Mouse (Mus musculus): ENCODE results near the gene Paxbp1. TPM values are rescaled to one million over a fixed set of nuclear protein-coding genes. Genes with fewer than 3 reads are reported as not detected.

Gene Paxbp1
- polyA plus RNA-seq, 1 experiment from 2014 or later, result 17.3 TPM

DNA sequence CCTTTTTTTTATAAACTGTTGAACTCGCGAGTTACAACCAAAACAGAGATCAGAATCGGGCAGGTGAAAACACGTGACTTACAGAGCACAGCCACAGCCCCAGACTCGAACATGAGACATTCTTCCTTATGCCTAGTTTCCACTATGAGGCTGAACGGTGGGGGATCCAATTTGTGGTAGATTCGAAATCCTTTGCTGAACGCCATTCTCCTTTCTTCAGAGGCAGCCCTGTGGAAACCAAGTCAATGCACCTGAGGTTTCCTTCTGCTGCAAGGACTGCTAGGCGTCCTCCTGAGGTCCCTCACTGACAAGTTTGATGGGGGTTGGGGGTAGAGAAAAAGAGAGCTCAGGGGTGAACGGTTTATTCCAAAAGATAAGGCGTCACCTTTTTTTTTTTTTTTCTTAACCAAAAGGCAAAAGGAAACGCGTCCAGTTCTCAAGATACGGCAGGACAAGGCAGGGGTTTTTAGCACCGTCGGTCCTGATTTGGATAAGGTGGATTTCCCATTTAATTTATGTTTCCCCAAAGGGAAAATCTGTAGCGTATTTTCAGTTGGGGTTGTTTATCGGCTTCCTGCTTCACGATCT lies 34.3 kb downstream of the Paxbp1 start:
- 1% methylated on average over 19 of the region's 19 CpGs for WGBS
- TF ChIP-seq CTCF (IDR thresholded peaks at IDR 0.05; ENCODE audit: low read depth), result no peak

DNA sequence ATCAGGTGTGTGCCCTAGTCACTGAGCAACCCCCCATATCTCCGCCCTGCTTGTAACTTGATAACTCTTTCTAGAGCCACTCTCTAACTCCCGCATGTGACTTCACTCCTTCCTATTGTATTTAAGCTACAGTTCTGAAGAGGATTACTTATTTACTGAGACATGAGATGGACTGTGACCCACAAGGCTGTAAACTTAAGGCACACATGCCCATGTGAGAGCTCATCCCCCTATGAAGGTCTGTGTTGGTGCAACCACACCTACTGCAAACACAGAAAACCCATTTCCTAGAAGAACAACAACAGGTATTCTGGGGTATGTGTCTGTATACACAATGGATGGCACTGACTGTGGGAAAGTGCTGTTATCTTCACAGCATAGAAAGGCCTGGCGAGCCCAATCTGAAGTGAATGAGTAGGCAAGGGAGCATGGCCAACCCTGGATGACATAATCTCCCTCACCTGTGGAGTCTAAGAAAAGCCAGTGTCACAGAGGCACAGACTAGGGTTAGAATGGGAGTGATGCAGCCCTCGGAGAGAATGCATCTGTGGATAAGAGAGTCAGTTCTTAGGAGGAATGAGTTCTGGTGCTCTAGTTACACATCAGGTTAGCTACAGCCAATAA lies 39.3 kb downstream of the Paxbp1 start:
- no peaks in the 10 kb centered on the region for H3K27me3 ChIP-seq (replicated peaks; ENCODE audit: control insufficient read depth, insufficient read depth, low read length)
- no peak overlapping the region for H3K9ac ChIP-seq (ENCODE audit: low read depth, low read length)
- H3K4me1 ChIP-seq (replicated peaks; ENCODE audit: control insufficient read depth, insufficient read depth, low read length), result 0 out of 2 replicates have a peak, but pooled peaks cover 3% of the 10 kb centered on the region
- ATAC-seq, result peak; percentile 96
- no peak overlapping the region; the same call in 1 of the 2 replicates for H3K4me2 ChIP-seq (replicated peaks; ENCODE audit: low read depth)
- 39% methylated on average over 4 of the region's 4 CpGs for WGBS
- no peaks in the 10 kb centered on the region for H3K36me3 ChIP-seq (ENCODE audit: control insufficient read depth, insufficient read depth)
- no peak for TF ChIP-seq CTCF (IDR thresholded peaks at IDR 0.05; ENCODE audit: low read depth)
- no peaks in the 10 kb centered on the region for H3K9me3 ChIP-seq (ENCODE audit: control insufficient read depth)
- H3K4me3 ChIP-seq (ENCODE audit: low read depth, low read length), result no peak overlapping the region
- peak overlapping the region; percentile 54 for H3K27ac ChIP-seq (ENCODE audit: low read depth, low read length)

More for the DNA sequence above, 34.3 kb downstream of the Paxbp1 start:
- Histone ChIP-seq H3K4me1 (replicated peaks; ENCODE audit: control insufficient read depth, insufficient read depth, low read length) (0 out of 2 replicates have a peak, but pooled peaks cover 3% of the 10 kb centered on the region), H3K27me3 (replicated peaks; ENCODE audit: control insufficient read depth, insufficient read depth, low read length) (no peaks in the 10 kb centered on the region), H3K9ac (ENCODE audit: low read depth, low read length) (peak overlapping the region; percentile 97), H3K4me2 (replicated peaks; ENCODE audit: low read depth) (peak overlapping the region; percentile 82), H3K4me3 (ENCODE audit: low read depth, low read length) (peak overlapping the region; percentile 66), H3K9me3 (ENCODE audit: control insufficient read depth) (no peaks in the 10 kb centered on the region), H3K27ac (ENCODE audit: low read depth, low read length) (peak overlapping the region; percentile 92), H3K36me3 (ENCODE audit: control insufficient read depth, insufficient read depth) (peaks cover 9% of the 10 kb centered on the region)
- no peak for ATAC-seq

DNA sequence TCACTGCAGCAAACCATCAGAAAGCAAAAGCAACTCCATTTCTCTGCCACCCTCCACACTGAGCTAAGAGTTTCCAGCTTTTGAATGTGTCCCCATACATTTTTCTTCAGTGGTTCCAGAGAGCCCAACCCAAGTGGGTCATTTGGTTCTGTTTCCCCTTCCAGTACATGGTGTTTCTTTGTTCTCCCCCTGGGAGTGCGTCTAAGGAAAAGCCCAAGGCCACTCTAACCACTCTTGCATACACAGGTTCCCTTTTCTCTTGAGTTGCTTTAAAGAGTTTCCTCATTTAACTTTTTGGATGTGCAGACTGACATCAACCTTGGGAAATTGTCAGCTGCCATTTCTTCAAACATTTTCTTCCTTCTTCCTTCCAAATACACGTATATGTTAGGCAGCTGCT lies 43.2 kb downstream of the Paxbp1 start:
- no peak for ATAC-seq
- H3K4me3 ChIP-seq (ENCODE audit: low read depth, low read length), result no peak overlapping the region
- no peaks in the 10 kb centered on the region for H3K27me3 ChIP-seq (replicated peaks; ENCODE audit: control insufficient read depth, insufficient read depth, low read length)
- no peaks in the 10 kb centered on the region for H3K9me3 ChIP-seq (ENCODE audit: control insufficient read depth)
- no peak for TF ChIP-seq CTCF (IDR thresholded peaks at IDR 0.05; ENCODE audit: low read depth)
- H3K4me2 ChIP-seq (replicated peaks; ENCODE audit: low read depth), result no peak overlapping the region
- no peak overlapping the region for H3K9ac ChIP-seq (ENCODE audit: low read depth, low read length)
- H3K4me1 ChIP-seq (replicated peaks; ENCODE audit: control insufficient read depth, insufficient read depth, low read length), result no peaks in the 10 kb centered on the region
- 81% methylated on average over 2 of the region's 2 CpGs for WGBS
- H3K36me3 ChIP-seq (ENCODE audit: control insufficient read depth, insufficient read depth), result no peaks in the 10 kb centered on the region
- no peak overlapping the region for H3K27ac ChIP-seq (ENCODE audit: low read depth, low read length)

DNA sequence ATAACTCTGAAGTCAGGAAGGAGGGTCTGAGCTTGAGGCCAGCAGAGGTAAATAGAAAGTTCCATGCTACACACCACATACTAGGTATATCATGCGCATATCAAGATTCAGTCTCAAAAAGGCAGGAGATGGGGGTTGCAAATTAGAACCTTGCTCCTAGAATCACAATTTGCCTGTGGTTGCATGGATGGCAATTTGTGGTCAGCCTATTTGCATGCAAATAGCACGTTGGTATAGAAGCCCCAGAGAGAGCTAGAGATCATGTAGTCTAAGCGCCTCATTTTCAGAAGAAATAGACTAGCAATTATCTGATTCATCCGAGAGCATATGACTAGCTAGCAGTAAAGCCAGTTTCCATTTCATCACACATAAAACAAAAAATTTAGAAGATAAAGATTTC lies 44.5 kb downstream of the Paxbp1 start:
- no peak overlapping the region for H3K9ac ChIP-seq (ENCODE audit: low read depth, low read length)
- WGBS, result 72% methylated on average over 4 of the region's 4 CpGs
- H3K36me3 ChIP-seq (ENCODE audit: control insufficient read depth, insufficient read depth), result no peaks in the 10 kb centered on the region
- no peak overlapping the region for H3K27ac ChIP-seq (ENCODE audit: low read depth, low read length)
- no peak for TF ChIP-seq CTCF (IDR thresholded peaks at IDR 0.05; ENCODE audit: low read depth)
- no peaks in the 10 kb centered on the region for H3K27me3 ChIP-seq (replicated peaks; ENCODE audit: control insufficient read depth, insufficient read depth, low read length)
- peaks cover 7% of the 10 kb centered on the region for H3K4me1 ChIP-seq (replicated peaks; ENCODE audit: control insufficient read depth, insufficient read depth, low read length)
- ATAC-seq, result no peak
- H3K4me3 ChIP-seq (ENCODE audit: low read depth, low read length), result no peak overlapping the region
- H3K9me3 ChIP-seq (ENCODE audit: control insufficient read depth), result no peaks in the 10 kb centered on the region
- H3K4me2 ChIP-seq (replicated peaks; ENCODE audit: low read depth), result no peak overlapping the region

DNA sequence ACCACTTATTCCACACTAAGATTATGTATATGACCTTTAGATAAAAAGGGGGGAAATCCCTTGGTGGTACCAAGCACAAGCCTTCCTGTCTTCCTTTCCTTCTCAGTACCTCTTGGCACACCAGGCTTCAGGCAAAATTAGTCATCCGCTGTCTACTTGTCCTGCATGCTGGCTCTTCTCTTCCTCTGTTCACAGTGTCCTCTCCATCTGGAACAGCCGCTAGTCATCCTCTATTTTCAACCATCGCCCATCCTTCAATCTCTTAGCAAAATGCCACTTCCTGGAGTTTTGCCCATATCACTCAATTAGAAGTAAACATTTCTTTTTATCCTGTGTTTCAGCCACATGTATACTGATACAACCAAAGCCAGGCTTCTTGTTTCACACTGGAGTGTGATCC lies 46.5 kb downstream of the Paxbp1 start:
- H3K4me3 ChIP-seq (ENCODE audit: low read depth, low read length), result no peak overlapping the region
- H3K27me3 ChIP-seq (replicated peaks; ENCODE audit: control insufficient read depth, insufficient read depth, low read length), result no peaks in the 10 kb centered on the region
- H3K27ac ChIP-seq (ENCODE audit: low read depth, low read length), result no peak overlapping the region
- ATAC-seq, result no peak
- peak overlapping the region; percentile 52 for H3K4me2 ChIP-seq (replicated peaks; ENCODE audit: low read depth)
- H3K9me3 ChIP-seq (ENCODE audit: control insufficient read depth), result no peaks in the 10 kb centered on the region
- 76% methylated on average over 3 of the region's 3 CpGs for WGBS
- peaks cover 4% of the 10 kb centered on the region; the same call in 1 of the 2 replicates for H3K36me3 ChIP-seq (ENCODE audit: control insufficient read depth, insufficient read depth)
- H3K9ac ChIP-seq (ENCODE audit: low read depth, low read length), result no peak overlapping the region
- H3K4me1 ChIP-seq (replicated peaks; ENCODE audit: control insufficient read depth, insufficient read depth, low read length), result peaks cover 7% of the 10 kb centered on the region
- no peak for TF ChIP-seq CTCF (IDR thresholded peaks at IDR 0.05; ENCODE audit: low read depth)

DNA sequence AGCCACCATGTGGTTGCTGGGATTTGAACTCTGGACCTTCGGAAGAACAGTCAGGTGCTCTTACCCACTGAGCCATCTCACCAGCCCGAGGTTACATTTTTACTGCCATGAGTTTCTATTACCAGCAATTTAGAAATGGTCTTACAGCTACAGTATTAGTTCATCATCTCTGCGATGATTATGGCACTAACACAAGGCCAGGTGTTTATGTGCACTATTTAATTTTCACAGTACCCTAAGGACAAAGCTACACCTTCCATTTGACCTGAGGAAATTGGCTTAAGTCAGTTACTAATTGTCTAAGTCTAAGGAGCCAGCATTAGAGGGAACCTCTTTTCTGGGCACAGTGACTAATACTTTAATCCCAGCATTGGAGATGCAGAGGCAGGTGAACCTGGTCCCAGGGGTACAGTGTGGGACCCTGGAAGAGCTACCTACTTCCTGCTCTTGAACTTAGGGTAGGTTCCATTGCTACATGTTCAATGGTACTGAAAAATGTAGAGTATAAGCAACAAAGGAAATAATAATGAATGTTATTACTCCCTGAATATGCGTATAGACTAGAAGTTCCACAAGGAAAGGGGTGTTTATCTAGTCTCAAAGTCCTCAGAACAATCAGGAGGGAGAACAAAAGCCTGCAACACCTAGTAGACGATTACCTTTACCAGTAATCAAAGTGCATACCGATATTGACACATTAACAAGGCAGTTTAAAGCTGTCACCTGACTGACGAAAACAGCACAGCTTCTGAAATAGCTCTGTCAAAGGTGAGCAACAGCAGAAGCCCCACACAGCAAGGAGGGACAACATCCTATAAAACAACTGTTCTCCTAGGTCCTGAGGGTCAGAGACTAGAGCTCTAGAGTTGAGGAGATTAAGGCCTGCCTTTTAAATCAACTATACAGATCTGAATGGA lies 47.8 kb downstream of the Paxbp1 start:
- peak overlapping the region; percentile 52 for H3K4me2 ChIP-seq (replicated peaks; ENCODE audit: low read depth)
- TF ChIP-seq CTCF (IDR thresholded peaks at IDR 0.05; ENCODE audit: low read depth), result no peak; the same call in 1 of the 2 replicates
- WGBS, result 36% methylated on average over 7 of the region's 7 CpGs
- H3K27me3 ChIP-seq (replicated peaks; ENCODE audit: control insufficient read depth, insufficient read depth, low read length), result no peaks in the 10 kb centered on the region
- 0 out of 2 replicates have a peak overlapping the region, but pooled peaks have one; percentile 1 for H3K4me3 ChIP-seq (ENCODE audit: low read depth, low read length)
- H3K9ac ChIP-seq (ENCODE audit: low read depth, low read length), result no peak overlapping the region
- ATAC-seq, result peak; percentile 87
- no peaks in the 10 kb centered on the region for H3K9me3 ChIP-seq (ENCODE audit: control insufficient read depth)
- peak overlapping the region; percentile 88 for H3K27ac ChIP-seq (ENCODE audit: low read depth, low read length)
- H3K36me3 ChIP-seq (ENCODE audit: control insufficient read depth, insufficient read depth), result peaks cover 4% of the 10 kb centered on the region; the same call in 1 of the 2 replicates
- H3K4me1 ChIP-seq (replicated peaks; ENCODE audit: control insufficient read depth, insufficient read depth, low read length), result peaks cover 7% of the 10 kb centered on the region

Data from intestine, postnatal 0 days (tissue).